Mouse (Mus musculus): ENCODE results near the gene Ascl5.

GRCm38 (mm10) chr1:136040874-136041273, 9.7 kb upstream of the Ascl5 start:
- TF ChIP-seq GATA1 (IDR thresholded peaks at IDR 0.05; ENCODE audit: low read length) = no peak
- TF ChIP-seq TAL1 (IDR thresholded peaks at IDR 0.05; ENCODE audit: low read length) = no peak

Measured in erythroblast, embryonic 14.5 days (primary cell).